Mouse (Mus musculus) kidney, adult 18-20 months (tissue): Measurements from ENCODE around the gene Psme2b.
"Not testable (repeated sequence)": the region's sequence is repeated elsewhere in the genome, so short reads cannot be mapped to it uniquely, and the experiment has no call there.

Source experiments
- DNase-seq: peaks from one replicate; pipeline ENCODE4 v3.0.0; 2021

The Psme2b gene

GRCm38 (mm10) chr11:48900654-48901566, 45.1 kb downstream of the Psme2b start:
- DNase-seq: not testable (repeated sequence)

DNA sequence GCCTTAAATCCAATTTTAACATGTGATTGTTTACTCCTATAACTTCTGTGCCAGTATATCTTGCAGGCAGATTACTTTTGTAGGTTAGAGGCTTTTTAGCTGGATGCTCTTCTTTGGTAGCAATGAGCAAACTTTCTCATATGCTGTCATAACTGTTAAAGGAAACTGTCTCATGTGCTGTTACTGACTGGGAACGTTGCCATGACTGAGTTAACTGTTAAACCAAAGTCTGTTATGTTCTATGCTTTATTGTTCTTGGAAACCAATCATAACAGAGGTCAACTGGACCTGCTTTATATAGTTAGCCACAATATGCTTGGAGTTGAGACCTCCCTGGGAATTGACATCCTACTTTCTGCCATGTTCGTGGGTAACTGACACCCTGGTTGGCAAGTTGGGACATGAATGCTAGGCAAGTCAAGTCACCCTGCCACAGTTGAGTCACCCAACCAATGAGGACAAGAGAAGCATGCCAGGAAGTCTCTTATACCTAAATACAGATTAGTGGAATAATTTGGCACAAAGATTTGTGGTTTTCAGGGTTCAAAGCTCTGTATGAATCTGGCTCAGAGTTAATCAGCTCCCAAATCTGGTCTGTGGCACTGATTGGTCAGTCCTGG, 47.1 kb downstream of the Psme2b start:
- no peak for DNase-seq
